Mouse (Mus musculus) left cerebral cortex, adult 6 months (tissue): ENCODE data around the gene Tmem260. TPM values are rescaled to one million over a fixed set of nuclear protein-coding genes. Genes with fewer than 3 reads are reported as not detected.

Experiments used
- long read RNA-seq, 2 experiments: library from polyadenylated mRNA; unstranded; transcript quantifications; one replicate each; pipeline ENCODE4 v2.0.0; 2019 to 2020
- polyA plus RNA-seq: library from polyadenylated mRNA; unstranded; fragments of <200 nt; fragmentation: Nextera tagmentation; gene quantifications from 2 replicates; pipeline ENCODE4 v1.2.3, GENCODE M21; 2021

Gene Tmem260
- polyA plus RNA-seq = 4.8 and 7.1 TPM in 2 replicates
- long read RNA-seq, experiment 1, full-length matches to known transcripts = 21 of 33 reads
- long read RNA-seq, experiment 1, partial matches to known transcripts = 4 of 33 reads
- long read RNA-seq, experiment 1, other reads (novel, unspliced or antisense) = 8 of 33 reads
- long read RNA-seq, experiment 2, full-length matches to known transcripts = 2 of 5 reads
- long read RNA-seq, experiment 2, partial matches to known transcripts = 2 of 5 reads
- long read RNA-seq, experiment 2, other reads (novel, unspliced or antisense) = 1 of 5 reads

DNA sequence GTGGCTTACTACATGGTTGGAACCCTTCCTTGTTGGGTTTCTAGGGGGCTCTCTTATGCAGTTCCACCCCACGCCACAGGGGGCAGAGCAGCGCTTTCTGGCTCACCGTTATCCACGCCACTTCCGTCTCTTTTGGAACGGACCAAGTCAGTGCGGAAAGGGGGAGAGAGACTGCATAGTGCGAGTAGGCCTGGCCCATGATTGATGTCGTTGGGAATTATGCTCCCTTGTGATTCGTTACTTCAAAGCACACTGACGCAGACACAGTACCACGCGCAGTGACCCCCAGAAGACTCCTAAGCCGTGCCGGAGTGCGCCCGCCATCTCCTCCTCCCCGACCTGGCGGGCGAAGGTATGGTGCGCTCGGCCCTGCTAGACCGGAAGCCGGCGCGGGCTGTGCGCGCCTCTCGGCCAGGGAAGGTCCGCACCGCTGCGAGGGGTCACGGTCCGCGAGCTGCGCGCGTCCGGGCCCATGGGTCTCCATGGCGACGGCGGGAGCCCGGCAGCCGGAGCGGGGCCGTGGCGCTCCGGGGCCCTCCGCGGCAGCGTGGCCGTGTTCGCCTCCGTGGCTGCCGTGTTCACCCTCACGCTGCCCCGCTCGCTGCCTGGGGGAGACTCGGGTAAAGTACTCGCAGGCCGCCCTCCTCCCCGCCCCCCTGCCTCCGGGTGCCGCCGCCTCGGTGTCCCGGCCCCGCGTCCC lies at the start of gene Tmem260:
TSS of gene Tmem260 (plus strand) at position 141 of the 700 bp plus-strand sequence.

Other genes starting within 250 kb of the Tmem260 start
- gene Otx2, start 227.7 kb downstream of the Tmem260 start, polyA plus RNA-seq = 0.14 and 0.25 TPM in 2 replicates